Mouse (Mus musculus): Measurements from ENCODE around the gene Kif19a.

DNA sequence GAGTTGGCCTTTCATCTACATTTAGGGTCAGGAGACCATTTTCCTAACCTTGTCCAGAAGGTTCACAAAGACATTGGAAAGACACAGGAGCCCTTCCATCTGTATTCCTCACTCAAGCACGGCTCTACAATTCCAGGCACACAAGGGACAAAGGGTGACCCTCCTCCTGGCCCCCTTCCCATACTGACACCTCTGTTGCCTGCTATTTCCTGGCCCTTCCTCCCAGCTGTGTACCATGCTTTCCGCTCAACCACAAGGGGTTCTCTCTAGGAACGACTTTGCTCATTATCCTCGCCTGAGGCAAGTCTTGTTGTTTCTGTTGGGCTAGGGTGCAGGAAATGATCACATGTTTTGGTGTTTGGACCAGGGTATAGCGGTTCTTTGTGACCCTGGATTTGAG lies 36.9 kb upstream of the Kif19a start:
- no peak for TF ChIP-seq CTCF (IDR thresholded peaks at IDR 0.05; ENCODE audit: control insufficient read depth, insufficient read depth, insufficient replicate concordance, low read depth, low read length)
- TF ChIP-seq POLR2A (IDR thresholded peaks at IDR 0.05; ENCODE audit: control insufficient read depth, low read depth, low read length) = no peak

Measured in testis, adult 2 months (tissue).